ENCODE assay signal across 24 mouse cellular contexts in the genomic region with DNA sequence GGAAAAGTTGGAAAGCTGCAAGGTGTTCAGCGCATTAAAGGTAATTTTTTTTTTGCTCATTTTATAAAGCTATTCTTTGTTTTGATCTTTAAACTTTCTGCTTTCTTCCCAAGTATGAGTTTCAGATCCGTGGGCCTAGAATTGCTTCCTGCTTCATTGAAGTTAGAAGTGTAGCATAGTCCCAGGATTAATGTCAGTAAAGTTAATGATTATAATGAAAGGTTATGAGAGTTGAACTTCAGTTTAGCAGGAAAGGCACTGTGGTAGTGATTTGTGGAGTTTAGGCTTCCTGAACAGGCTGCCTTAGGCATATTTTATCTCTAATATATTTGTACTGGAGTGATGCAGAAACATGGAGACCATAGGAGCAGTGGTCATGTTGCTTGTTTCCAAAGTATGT. TPM values are rescaled to one million over a fixed set of nuclear protein-coding genes. Genes with fewer than 3 reads are reported as not detected.
DNase-seq lines count a peak whose midpoint lies in the region; ATAC-seq and TF ChIP-seq lines count a peak whose summit lies in the region.
"Had no signal": no experiment of that assay in that cellular context is flagged by ENCODE, and none has a peak within 500 bp of the region (broad histone marks: within the 10 kb centered on the region; RNA-seq: fewer than 3 reads in every experiment).

No protein-coding gene starts in this region.

- ATAC-seq in kidney, embryonic 15.5 days (replicated peaks; ENCODE audit: low FRiP score) = peak; percentile 82
- ATAC-seq in kidney, postnatal 0 days (replicated peaks; ENCODE audit: low FRiP score, low read depth) = no peak; the same call in 1 of the 2 replicates
- ATAC-seq: forebrain, embryonic 14.5 days had no signal

- H3K4me2 ChIP-seq in kidney, embryonic 15.5 days = no peak overlapping the region
- no peak overlapping the region for H3K4me2 ChIP-seq in kidney, postnatal 0 days (ENCODE audit: low read length)
- H3K4me2 ChIP-seq: embryonic facial prominence, embryonic 13.5 days; embryonic facial prominence, embryonic 15.5 days; forebrain, embryonic 12.5 days had no signal

- no peaks in the 10 kb centered on the region for H3K9me3 ChIP-seq in kidney, embryonic 15.5 days (replicated peaks)
- no peaks in the 10 kb centered on the region for H3K9me3 ChIP-seq in kidney, postnatal 0 days (replicated peaks; ENCODE audit: low read length)
- H3K9me3 ChIP-seq: embryonic facial prominence, embryonic 13.5 days; embryonic facial prominence, embryonic 15.5 days; forebrain, embryonic 10.5 days; forebrain, embryonic 12.5 days had no signal

- peaks cover 4% of the 10 kb centered on the region; the same call in 1 of the 2 replicates for H3K27me3 ChIP-seq in kidney, embryonic 15.5 days
- H3K27me3 ChIP-seq in kidney, postnatal 0 days (ENCODE audit: insufficient read depth, low read length) = no peaks in the 10 kb centered on the region
- H3K27me3 ChIP-seq: embryonic facial prominence, embryonic 13.5 days; embryonic facial prominence, embryonic 15.5 days; forebrain, embryonic 12.5 days had no signal

- peak overlapping the region; percentile 74 for H3K27ac ChIP-seq in kidney, embryonic 15.5 days
- peak overlapping the region; percentile 26; the same call in 1 of the 2 replicates for H3K27ac ChIP-seq in kidney, postnatal 0 days
- H3K27ac ChIP-seq: embryonic facial prominence, embryonic 13.5 days; embryonic facial prominence, embryonic 15.5 days; forebrain, embryonic 10.5 days; forebrain, embryonic 12.5 days had no signal

- peaks cover 4% of the 10 kb centered on the region; the same call in 1 of the 2 replicates for H3K4me1 ChIP-seq in kidney, embryonic 15.5 days
- no peaks in the 10 kb centered on the region for H3K4me1 ChIP-seq in kidney, postnatal 0 days (replicated peaks; ENCODE audit: insufficient read depth, low read length)
- H3K4me1 ChIP-seq: embryonic facial prominence, embryonic 13.5 days; embryonic facial prominence, embryonic 15.5 days had no signal

- whole genome bisulfite sequencing in kidney, embryonic 15.5 days = 81% methylated on average over 2 of the region's 2 CpGs
- WGBS in kidney, postnatal 0 days = 72% methylated on average over 2 of the region's 2 CpGs

- no peak overlapping the region for H3K4me3 ChIP-seq in kidney, embryonic 15.5 days (replicated peaks)
- H3K4me3 ChIP-seq in kidney, postnatal 0 days (replicated peaks; ENCODE audit: low read depth, low read length) = no peak overlapping the region
- H3K4me3 ChIP-seq: embryonic facial prominence, embryonic 13.5 days; embryonic facial prominence, embryonic 15.5 days; erythroblast, embryonic 14.5 days; forebrain, embryonic 10.5 days; forebrain, embryonic 12.5 days had no signal

- TF ChIP-seq CTCF in kidney, postnatal 0 days (IDR thresholded peaks at IDR 0.05; ENCODE audit: low read depth) = no peak

- H3K36me3 ChIP-seq in kidney, embryonic 15.5 days = peaks cover 9% of the 10 kb centered on the region; the same call in 1 of the 2 replicates
- no peaks in the 10 kb centered on the region for H3K36me3 ChIP-seq in kidney, postnatal 0 days (ENCODE audit: insufficient read depth, low read length)
- H3K36me3 ChIP-seq: forebrain, embryonic 12.5 days had no signal

- peak; percentile 42 for DNase-seq in kidney, adult 9 months
- DNase-seq in kidney, adult 11 months = no peak
- DNase-seq in kidney, postnatal 25 days = no peak
- DNase-seq in kidney, postnatal 0 days (ENCODE audit: low spot score) = no peak
- peak; percentile 2 for DNase-seq in kidney, postnatal 14 days
- DNase-seq in testis, postnatal 14 days (ENCODE audit: low spot score) = no peak
- DNase-seq in yolk sac, embryonic 10.5 days (ENCODE audit: low spot score) = no peak
- DNase-seq: adrenal gland, postnatal 10 days; adrenal gland, postnatal 25 days; cerebellum, adult 11 months; cerebellum, adult 18-20 months; cerebellum, adult 8-10 months; cerebellum, adult 9-11 months; cerebellum, postnatal 14 days; cerebellum, postnatal 36 days; embryo, embryonic 11 days had no signal

- no peak overlapping the region for H3K9ac ChIP-seq in kidney, embryonic 15.5 days
- H3K9ac ChIP-seq in kidney, postnatal 0 days (ENCODE audit: low read depth, low read length) = no peak overlapping the region
- H3K9ac ChIP-seq: embryonic facial prominence, embryonic 13.5 days; embryonic facial prominence, embryonic 15.5 days; forebrain, embryonic 12.5 days had no signal

RNA-seq across cellular contexts. Expression of gene Tlr13, which starts 57.4 kb away (rescaled TPM):
- 0.48 and 0.70 TPM in 2 replicates for polyA plus RNA-seq in kidney, embryonic 15.5 days (2015; fragmentation: Nextera tagmentation; extraction: Ambion mirVana)
- 0.59 and 0.62 TPM in 2 replicates for polyA plus RNA-seq in kidney, postnatal 0 days (2015; fragmentation: Nextera tagmentation; extraction: Ambion mirVana)
- polyA plus RNA-seq: C2C12; erythroblast, embryonic 14.5 days had no signal

RNA-seq across cellular contexts. Expression of gene Atp7a, which starts 58.5 kb away (rescaled TPM):
- 28.2 and 29.3 TPM in 2 replicates for polyA plus RNA-seq in kidney, embryonic 15.5 days (2015; fragmentation: Nextera tagmentation; extraction: Ambion mirVana)
- 20.7 and 21.0 TPM in 2 replicates for polyA plus RNA-seq in kidney, postnatal 0 days (2015; fragmentation: Nextera tagmentation; extraction: Ambion mirVana)

Comparison
In these comparisons a context has a peak if more than half of its experiments do, and no peak if none do; other contexts are left out.
1. DNase-seq: peak in kidney, adult 9 months (single experiment) and kidney, postnatal 14 days (single experiment); none in kidney, adult 11 months (single experiment), kidney, postnatal 25 days (0 of 2), kidney, postnatal 0 days (single experiment), testis, postnatal 14 days (single experiment) and yolk sac, embryonic 10.5 days (single experiment).